Comparison of ENCODE assay signal across 21 mouse cellular contexts in the genomic region with DNA sequence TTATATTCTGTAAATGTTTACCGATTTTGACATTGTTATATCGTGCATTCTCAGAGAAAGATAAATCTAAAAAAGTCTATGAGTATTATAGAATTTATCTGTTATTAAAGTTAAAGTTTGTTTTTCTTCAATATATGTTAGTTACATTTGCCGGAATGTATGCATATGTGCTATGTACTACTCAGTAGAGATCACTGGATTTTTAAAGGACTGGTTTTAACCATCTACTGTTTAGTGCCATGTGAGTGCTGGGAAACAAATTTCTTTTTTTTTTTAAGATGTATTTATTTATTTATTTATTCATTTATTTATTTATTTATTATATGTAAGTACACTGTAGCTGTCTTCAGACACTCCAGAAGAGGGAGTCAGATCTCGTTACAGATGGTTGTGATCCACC. TPM values are rescaled to one million over a fixed set of nuclear protein-coding genes. Genes with fewer than 3 reads are reported as not detected.
DNase-seq lines count a peak whose midpoint lies in the region; ATAC-seq lines count a peak whose summit lies in the region.
"Had no signal": no experiment of that assay in that cellular context is flagged by ENCODE, and none has a peak within 500 bp of the region (broad histone marks: within the 10 kb centered on the region; RNA-seq: fewer than 3 reads in every experiment).

No protein-coding gene starts in this region.

- peak; percentile 53; the same call in 1 of the 2 replicates for ATAC-seq in forebrain, embryonic 11.5 days (replicated peaks; ENCODE audit: low FRiP score)
- no peak for ATAC-seq in forebrain, embryonic 12.5 days (ENCODE audit: low FRiP score)
- ATAC-seq in liver, embryonic 11.5 days (replicated peaks; ENCODE audit: low FRiP score): 0 out of 2 replicates have a peak, but pooled peaks have one; percentile 37
- ATAC-seq in liver, embryonic 12.5 days: no peak
- ATAC-seq in neural tube, embryonic 11.5 days (ENCODE audit: insufficient read depth, low FRiP score, low TSS enrichment): 0 out of 2 replicates have a peak, but pooled peaks have one; percentile 36
- ATAC-seq in neural tube, embryonic 15.5 days (ENCODE audit: low FRiP score): no peak
- ATAC-seq: CD4-positive, CD25-positive, alpha-beta regulatory T cell, adult 4 months; forebrain, embryonic 13.5 days; forebrain, postnatal 0 days had no signal

- no peak overlapping the region for H3K4me2 ChIP-seq in forebrain, embryonic 11.5 days (ENCODE audit: low read depth, low read length, severe bottlenecking)
- no peak overlapping the region for H3K4me2 ChIP-seq in forebrain, embryonic 12.5 days
- no peak overlapping the region for H3K4me2 ChIP-seq in liver, embryonic 11.5 days
- H3K4me2 ChIP-seq in liver, embryonic 12.5 days: no peak overlapping the region
- no peak overlapping the region for H3K4me2 ChIP-seq in neural tube, embryonic 11.5 days (ENCODE audit: low read depth)
- no peak overlapping the region for H3K4me2 ChIP-seq in neural tube, embryonic 15.5 days
- H3K4me2 ChIP-seq: embryonic facial prominence, embryonic 12.5 days; forebrain, embryonic 13.5 days; heart, embryonic 12.5 days had no signal

- no peaks in the 10 kb centered on the region for H3K4me1 ChIP-seq in forebrain, embryonic 11.5 days (replicated peaks; ENCODE audit: control insufficient read depth, insufficient read depth, low read length)
- no peaks in the 10 kb centered on the region for H3K4me1 ChIP-seq in forebrain, embryonic 12.5 days
- H3K4me1 ChIP-seq in liver, embryonic 11.5 days (replicated peaks; ENCODE audit: control insufficient read depth, insufficient read depth, low read length): no peaks in the 10 kb centered on the region
- H3K4me1 ChIP-seq in liver, embryonic 12.5 days: no peaks in the 10 kb centered on the region
- H3K4me1 ChIP-seq in neural tube, embryonic 11.5 days (ENCODE audit: control insufficient read depth, insufficient read depth, low read length): no peaks in the 10 kb centered on the region
- H3K4me1 ChIP-seq in neural tube, embryonic 15.5 days: no peaks in the 10 kb centered on the region
- H3K4me1 ChIP-seq: embryonic facial prominence, embryonic 12.5 days; forebrain, embryonic 13.5 days; heart, embryonic 12.5 days had no signal

- WGBS in forebrain, embryonic 11.5 days: 86% methylated on average over 4 of the region's 4 CpGs
- WGBS in forebrain, embryonic 12.5 days: 83% methylated on average over 4 of the region's 4 CpGs
- 78% methylated on average over 4 of the region's 4 CpGs for WGBS in liver, embryonic 11.5 days
- WGBS in liver, embryonic 12.5 days (ENCODE audit: insufficient replicate concordance): 65% methylated on average over 4 of the region's 4 CpGs
- WGBS in neural tube, embryonic 11.5 days: 89% methylated on average over 4 of the region's 4 CpGs
- WGBS in neural tube, embryonic 15.5 days: 89% methylated on average over 4 of the region's 4 CpGs

- no peak overlapping the region for H3K9ac ChIP-seq in forebrain, embryonic 11.5 days (ENCODE audit: low read length)
- H3K9ac ChIP-seq in forebrain, embryonic 12.5 days: no peak overlapping the region
- H3K9ac ChIP-seq in liver, embryonic 11.5 days (ENCODE audit: low read depth, low read length): no peak overlapping the region
- H3K9ac ChIP-seq in liver, embryonic 12.5 days: no peak overlapping the region
- H3K9ac ChIP-seq in neural tube, embryonic 11.5 days (ENCODE audit: low read length): no peak overlapping the region
- H3K9ac ChIP-seq in neural tube, embryonic 15.5 days (replicated peaks): no peak overlapping the region
- H3K9ac ChIP-seq: embryonic facial prominence, embryonic 12.5 days; forebrain, embryonic 13.5 days; forebrain, postnatal 0 days; heart, embryonic 12.5 days had no signal

- DNase-seq in forebrain, embryonic 11.5 days (ENCODE audit: low spot score): no peak
- no peak for DNase-seq in liver, embryonic 11.5 days (ENCODE audit: low spot score)
- DNase-seq in neural tube, embryonic 11.5 days (ENCODE audit: low spot score): no peak
- DNase-seq in adrenal gland, adult 8-10 months: no peak
- DNase-seq: adrenal gland, postnatal 10 days; B cell, adult 2 months; cerebellum, adult 11-12 months; cerebellum, adult 9-10 months; cerebellum, postnatal 25 days; forebrain, postnatal 0 days; gastrocnemius, postnatal 14 days; heart, adult 2 months had no signal

- no peak overlapping the region for H3K4me3 ChIP-seq in forebrain, embryonic 11.5 days (ENCODE audit: low read depth, low read length)
- H3K4me3 ChIP-seq in forebrain, embryonic 12.5 days (replicated peaks): no peak overlapping the region
- H3K4me3 ChIP-seq in liver, embryonic 11.5 days (ENCODE audit: low read depth, low read length): no peak overlapping the region
- no peak overlapping the region for H3K4me3 ChIP-seq in liver, embryonic 12.5 days
- no peak overlapping the region for H3K4me3 ChIP-seq in neural tube, embryonic 11.5 days (ENCODE audit: low read depth, low read length)
- H3K4me3 ChIP-seq in neural tube, embryonic 15.5 days (replicated peaks): no peak overlapping the region
- H3K4me3 ChIP-seq: embryonic facial prominence, embryonic 12.5 days; forebrain, embryonic 13.5 days; heart, adult 2 months; heart, embryonic 12.5 days had no signal

- H3K27ac ChIP-seq in forebrain, embryonic 11.5 days (ENCODE audit: low read depth, low read length): no peak overlapping the region
- H3K27ac ChIP-seq in forebrain, embryonic 12.5 days: no peak overlapping the region
- H3K27ac ChIP-seq in liver, embryonic 11.5 days (ENCODE audit: low read depth, low read length): no peak overlapping the region
- no peak overlapping the region for H3K27ac ChIP-seq in liver, embryonic 12.5 days
- H3K27ac ChIP-seq in neural tube, embryonic 11.5 days (ENCODE audit: low read depth, low read length): no peak overlapping the region
- H3K27ac ChIP-seq in neural tube, embryonic 15.5 days (replicated peaks): no peak overlapping the region
- H3K27ac ChIP-seq: embryonic facial prominence, embryonic 12.5 days; forebrain, embryonic 13.5 days; heart, adult 2 months had no signal

- H3K27me3 ChIP-seq in forebrain, embryonic 11.5 days (ENCODE audit: control insufficient read depth, insufficient read depth, low read length): no peaks in the 10 kb centered on the region
- no peaks in the 10 kb centered on the region for H3K27me3 ChIP-seq in forebrain, embryonic 12.5 days
- H3K27me3 ChIP-seq in liver, embryonic 11.5 days (replicated peaks; ENCODE audit: control insufficient read depth, insufficient read depth, low read length): no peaks in the 10 kb centered on the region
- H3K27me3 ChIP-seq in liver, embryonic 12.5 days (replicated peaks): no peaks in the 10 kb centered on the region
- H3K27me3 ChIP-seq in neural tube, embryonic 11.5 days (ENCODE audit: control insufficient read depth, insufficient read depth, low read length): no peaks in the 10 kb centered on the region
- H3K27me3 ChIP-seq in neural tube, embryonic 15.5 days (replicated peaks): no peaks in the 10 kb centered on the region
- H3K27me3 ChIP-seq: embryonic facial prominence, embryonic 12.5 days; forebrain, embryonic 13.5 days; heart, embryonic 12.5 days had no signal

- H3K36me3 ChIP-seq in forebrain, embryonic 11.5 days (ENCODE audit: control insufficient read depth, insufficient read depth, low read length): no peaks in the 10 kb centered on the region
- H3K36me3 ChIP-seq in forebrain, embryonic 12.5 days (replicated peaks): no peaks in the 10 kb centered on the region
- peaks cover 3% of the 10 kb centered on the region; the same call in 1 of the 2 replicates for H3K36me3 ChIP-seq in liver, embryonic 11.5 days (ENCODE audit: control insufficient read depth, insufficient read depth, low read length)
- no peaks in the 10 kb centered on the region for H3K36me3 ChIP-seq in liver, embryonic 12.5 days
- no peaks in the 10 kb centered on the region for H3K36me3 ChIP-seq in neural tube, embryonic 11.5 days (ENCODE audit: control insufficient read depth, insufficient read depth, low read length)
- no peaks in the 10 kb centered on the region for H3K36me3 ChIP-seq in neural tube, embryonic 15.5 days
- H3K36me3 ChIP-seq: embryonic facial prominence, embryonic 12.5 days; G1E; heart, embryonic 12.5 days had no signal

- H3K9me3 ChIP-seq in forebrain, embryonic 11.5 days (ENCODE audit: control insufficient read depth, low read length): peaks cover 25% of the 10 kb centered on the region
- peaks cover 63% of the 10 kb centered on the region for H3K9me3 ChIP-seq in forebrain, embryonic 12.5 days
- peaks cover 23% of the 10 kb centered on the region for H3K9me3 ChIP-seq in liver, embryonic 11.5 days (ENCODE audit: control insufficient read depth, low read length)
- H3K9me3 ChIP-seq in liver, embryonic 12.5 days (replicated peaks): peaks cover 36% of the 10 kb centered on the region
- peaks cover 29% of the 10 kb centered on the region for H3K9me3 ChIP-seq in neural tube, embryonic 11.5 days (ENCODE audit: control insufficient read depth, low read length)
- H3K9me3 ChIP-seq in neural tube, embryonic 15.5 days (replicated peaks): peaks cover 56% of the 10 kb centered on the region

RNA-seq across cellular contexts. Expression of gene Zfp981, which starts 32.7 kb away (rescaled TPM):
- polyA plus RNA-seq in forebrain, embryonic 11.5 days (2014; fragmentation: Nextera tagmentation; extraction: Ambion mirVana): not detected in 2 replicates
- 0.09 TPM in 1 of 2 replicates, not detected in the other for polyA plus RNA-seq in forebrain, embryonic 12.5 days (2016; fragmentation: Nextera tagmentation; extraction: Ambion mirVana)
- 0.21 and 0.31 TPM in 2 replicates for polyA plus RNA-seq in liver, embryonic 11.5 days (2014; fragmentation: Nextera tagmentation; extraction: Ambion mirVana)
- 0.15 and 0.17 TPM in 2 replicates for polyA plus RNA-seq in liver, embryonic 12.5 days (2016; fragmentation: Nextera tagmentation; extraction: Ambion mirVana)
- 0.15 TPM in 1 of 2 replicates, not detected in the other for polyA plus RNA-seq in neural tube, embryonic 11.5 days (2014; fragmentation: Nextera tagmentation; extraction: Ambion mirVana)
- 0.17 and 0.20 TPM in 2 replicates for polyA plus RNA-seq in neural tube, embryonic 15.5 days (2015; fragmentation: Nextera tagmentation; extraction: Ambion mirVana)
- total RNA-seq in adrenal gland, adult 8-10 months (2022): 1 to 10 TPM in 2 of 4 experiments, under 1 TPM in 2; 0.46 to 2.6 (median 1.1) TPM
- polyA plus RNA-seq: CD4-positive, CD25-positive, alpha-beta regulatory T cell, adult 4 months; forebrain, postnatal 0 days; G1E; gonadal fat pad, adult 2 months; heart, embryonic 12.5 days had no signal

Comparison
In these comparisons a context has a peak if more than half of its experiments do, and no peak if none do; other contexts are left out.
1. ATAC-seq: peak in forebrain, embryonic 11.5 days (single experiment), liver, embryonic 11.5 days (single experiment) and neural tube, embryonic 11.5 days (single experiment); none in forebrain, embryonic 12.5 days (single experiment), liver, embryonic 12.5 days (single experiment) and neural tube, embryonic 15.5 days (single experiment).